Mouse (Mus musculus) limb, embryonic 12.5 days (tissue): ENCODE results near the gene Duox2. TPM values are rescaled to one million over a fixed set of nuclear protein-coding genes. Genes with fewer than 3 reads are reported as not detected.
A peak's percentile ranks its signal among the peaks of the same experiment; 100 is the strongest.

Experiments
- ATAC-seq: fragments of 200-750 bp; cut with Nextera tagmentation; 2 replicates; pipeline ENCODE4 v1.8.0; 2017; ENCODE audit warnings: low read depth, moderate TSS enrichment; ENCODE audit not compliant: insufficient number of reproducible peaks, insufficient read depth, low FRiP score, low TSS enrichment
- H3K27ac ChIP-seq: fragments of 300-500 bp; sonication (generic); 2 replicates; pipeline ENCODE4 v1.5.1; 2016; ENCODE audit warnings: mild to moderate bottlenecking, moderate library complexity
- H3K27me3 ChIP-seq: fragments of 300-500 bp; sonication (generic); 2 replicates; pipeline ENCODE4 v1.6.1; 2016; ENCODE audit warnings: mild to moderate bottlenecking, moderate library complexity
- H3K36me3 ChIP-seq: fragments of 300-500 bp; sonication (generic); 2 replicates; pipeline ENCODE4 v1.6.1; 2016; ENCODE audit warnings: mild to moderate bottlenecking, moderate library complexity
- H3K4me1 ChIP-seq: fragments of 300-500 bp; sonication (generic); replicated peaks from 2 replicates; pipeline ENCODE4 v1.6.1; 2016
- H3K4me2 ChIP-seq: fragments of 300-500 bp; sonication (generic); 2 replicates; pipeline ENCODE4 v1.6.1; 2016; ENCODE audit warnings: mild to moderate bottlenecking, moderate library complexity
- H3K4me3 ChIP-seq: fragments of 300-500 bp; sonication (generic); replicated peaks from 2 replicates; pipeline ENCODE4 v1.5.1; 2016; ENCODE audit warnings: mild to moderate bottlenecking
- H3K9ac ChIP-seq: fragments of 300-500 bp; sonication (generic); replicated peaks from 2 replicates; pipeline ENCODE4 v1.6.1; 2016; ENCODE audit warnings: mild to moderate bottlenecking, moderate library complexity
- H3K9me3 ChIP-seq: fragments of 300-500 bp; sonication (generic); 2 replicates; pipeline ENCODE4 v1.6.1; 2016; ENCODE audit warnings: mild to moderate bottlenecking, moderate library complexity
- WGBS: fragments of 180-500 bp; shearing (Covaris S2); methylation state at CpG from one replicate; pipeline ENCODE4 v1.1.7; 2016; 5-methylcytosine and 5-hydroxymethylcytosine counted together
- polyA plus RNA-seq: library from polyadenylated mRNA; unstranded; fragments of >200 nt; fragmentation: Nextera tagmentation; extraction: Ambion mirVana; gene quantifications from 2 replicates; pipeline ENCODE4 v1.2.1, GENCODE M21; 2016

Gene Duox2
- polyA plus RNA-seq, 1 experiment from 2014 or later = not detected

DNA sequence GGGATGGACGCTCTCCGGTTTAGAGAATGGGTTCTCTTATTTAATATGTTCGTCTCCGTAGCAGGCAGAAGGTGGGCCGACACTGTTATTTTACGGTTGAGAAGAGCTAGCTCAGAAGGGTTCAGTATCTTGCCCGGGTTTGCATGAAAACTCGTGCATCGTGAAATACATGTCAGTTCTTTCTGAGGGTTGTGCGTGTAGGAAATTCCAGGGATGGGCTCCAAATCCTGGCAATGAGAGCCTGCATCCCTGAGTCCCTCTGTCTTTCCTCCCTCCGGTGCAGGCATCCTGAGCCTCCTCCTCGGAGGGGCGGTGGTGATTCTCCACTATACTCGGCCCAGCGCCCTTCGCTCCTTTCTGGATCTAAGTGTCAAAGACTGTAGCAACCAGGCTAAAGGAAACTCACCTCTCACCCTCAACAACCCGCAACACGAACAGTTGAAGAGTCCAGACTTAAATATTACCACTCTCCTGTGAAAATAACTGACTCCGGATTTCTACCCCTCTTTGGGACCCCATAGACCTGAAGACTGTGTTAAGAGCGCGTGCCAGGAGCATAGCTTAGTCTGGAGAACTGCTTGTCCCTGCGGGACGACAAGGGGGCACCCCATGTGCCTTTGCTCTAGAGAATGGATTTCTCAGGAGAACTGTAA lies 3.8 kb upstream of the Duox2 start:
- ATAC-seq = no peak
- WGBS = 7% methylated on average over 23 of the region's 23 CpGs
- Histone ChIP-seq H3K36me3 (no peaks in the 10 kb centered on the region), H3K4me3 (peak overlapping the region; percentile 37), H3K9ac (0 out of 2 replicates have a peak overlapping the region, but pooled peaks have one; percentile 27), H3K9me3 (no peaks in the 10 kb centered on the region), H3K27me3 (peaks cover 99% of the 10 kb centered on the region), H3K4me1 (peaks cover 27% of the 10 kb centered on the region), H3K27ac (no peak overlapping the region), H3K4me2 (peak overlapping the region; percentile 72)

DNA sequence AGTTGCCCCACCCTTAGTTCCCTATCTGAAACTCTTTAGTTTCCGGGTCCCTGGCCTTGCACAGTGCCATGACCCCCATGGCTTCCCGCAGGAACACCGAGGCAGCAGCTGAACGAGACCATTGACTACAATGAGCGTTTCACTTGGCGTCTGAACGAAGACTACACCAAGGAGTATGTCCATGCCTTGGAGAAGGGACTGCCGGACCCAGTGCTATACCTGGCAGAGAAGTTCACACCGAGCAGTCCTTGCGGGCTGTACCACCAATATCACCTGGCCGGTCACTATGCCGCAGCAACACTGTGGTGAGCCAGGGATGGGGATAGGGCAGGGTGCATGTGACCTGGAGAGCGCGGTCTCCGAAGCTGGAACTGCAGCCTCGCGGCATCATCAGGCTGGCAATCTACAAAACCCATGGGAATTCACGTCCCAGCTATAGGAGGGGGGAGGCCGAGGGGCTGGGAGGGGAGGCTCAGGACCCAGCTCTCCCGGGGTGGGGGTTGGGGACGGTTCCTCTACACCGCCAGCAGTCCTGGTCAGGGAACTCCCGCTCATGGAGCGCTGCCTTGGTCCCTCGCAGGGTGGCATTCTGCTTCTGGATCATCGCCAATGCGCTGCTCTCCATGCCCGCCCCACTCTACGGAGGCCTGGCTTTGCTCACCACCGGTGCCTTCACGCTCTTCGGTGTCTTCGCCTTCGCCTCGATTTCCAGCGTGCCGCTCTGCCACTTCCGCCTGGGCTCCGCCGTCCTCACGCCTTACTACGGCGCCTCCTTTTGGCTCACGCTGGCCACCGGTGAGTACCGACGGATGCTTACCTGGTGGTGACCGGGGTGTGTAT lies 3.1 kb upstream of the Duox2 start:
- Histone ChIP-seq H3K27ac (no peak overlapping the region), H3K27me3 (peaks cover 99% of the 10 kb centered on the region), H3K9ac (0 out of 2 replicates have a peak overlapping the region, but pooled peaks have one; percentile 27), H3K4me2 (peak overlapping the region; percentile 72), H3K4me1 (peaks cover 27% of the 10 kb centered on the region), H3K9me3 (no peaks in the 10 kb centered on the region), H3K4me3 (peak overlapping the region; percentile 37), H3K36me3 (no peaks in the 10 kb centered on the region)
- under 1% methylated on average over 47 of the region's 48 CpGs for WGBS
- ATAC-seq = no peak

DNA sequence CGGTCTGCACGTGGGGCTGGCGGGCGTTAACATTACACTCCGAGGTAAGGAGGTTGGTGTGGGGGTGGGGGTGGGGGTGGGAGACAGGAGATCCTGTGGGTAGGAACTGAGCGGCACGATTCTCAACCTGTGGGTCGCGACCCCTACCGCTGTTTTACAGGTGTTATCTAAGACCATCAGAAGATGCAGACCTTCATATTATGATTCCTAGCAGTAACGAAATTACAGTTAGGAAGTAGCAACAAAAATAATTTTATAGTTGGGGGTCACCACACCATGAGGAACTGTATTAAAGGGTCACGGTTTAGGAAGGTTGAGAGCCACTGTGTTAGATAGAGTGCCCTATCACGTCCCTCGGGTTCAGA lies 2.4 kb upstream of the Duox2 start:
- Histone ChIP-seq H3K4me2 (peak overlapping the region; percentile 72), H3K36me3 (no peaks in the 10 kb centered on the region), H3K9ac (no peak overlapping the region), H3K4me3 (no peak overlapping the region), H3K4me1 (peaks cover 27% of the 10 kb centered on the region), H3K27ac (no peak overlapping the region), H3K27me3 (peaks cover 99% of the 10 kb centered on the region), H3K9me3 (no peaks in the 10 kb centered on the region)
- WGBS = 4% methylated on average over 14 of the region's 14 CpGs
- no peak for ATAC-seq

DNA sequence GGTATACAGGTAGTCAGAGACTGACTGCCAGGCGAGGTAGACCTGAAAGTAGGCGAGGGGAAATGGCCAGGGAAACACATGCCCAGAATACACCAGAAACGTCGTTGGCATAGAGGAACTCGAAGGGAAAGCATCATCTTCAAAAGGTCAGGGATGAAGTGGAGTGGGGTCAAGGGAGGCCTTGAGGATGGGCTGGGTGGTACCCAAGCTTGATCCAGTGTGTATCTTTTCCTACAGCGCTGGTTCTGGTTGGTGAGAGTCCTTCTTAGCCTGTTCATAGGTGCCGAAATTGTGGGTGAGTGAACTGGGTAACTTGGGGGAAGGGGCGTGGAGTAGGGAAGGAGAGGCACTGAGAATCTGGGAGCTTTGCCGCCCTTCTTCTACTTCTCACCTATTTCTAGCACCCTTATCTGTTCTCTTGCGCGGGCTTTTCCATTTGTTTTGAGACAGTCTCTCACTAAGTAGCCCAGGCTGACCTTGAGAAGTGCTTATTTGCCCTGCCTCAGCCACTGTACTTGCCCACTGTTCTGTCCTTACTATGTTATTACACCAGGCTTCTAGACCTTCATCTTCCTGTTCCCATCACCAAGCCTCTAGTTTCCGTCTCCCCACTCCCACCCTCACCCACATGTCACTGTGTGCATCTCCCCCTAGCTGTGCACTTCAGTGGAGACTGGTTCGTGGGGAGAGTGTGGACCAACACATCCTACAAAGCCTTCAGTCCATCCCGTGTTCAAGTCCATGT lies 1.8 kb upstream of the Duox2 start:
- Histone ChIP-seq H3K9ac (no peak overlapping the region), H3K4me2 (no peak overlapping the region), H3K36me3 (no peaks in the 10 kb centered on the region), H3K4me3 (no peak overlapping the region), H3K27me3 (peaks cover 99% of the 10 kb centered on the region), H3K9me3 (no peaks in the 10 kb centered on the region), H3K4me1 (peaks cover 27% of the 10 kb centered on the region), H3K27ac (no peak overlapping the region)
- ATAC-seq = no peak
- 11% methylated on average over 14 of the region's 14 CpGs for WGBS

DNA sequence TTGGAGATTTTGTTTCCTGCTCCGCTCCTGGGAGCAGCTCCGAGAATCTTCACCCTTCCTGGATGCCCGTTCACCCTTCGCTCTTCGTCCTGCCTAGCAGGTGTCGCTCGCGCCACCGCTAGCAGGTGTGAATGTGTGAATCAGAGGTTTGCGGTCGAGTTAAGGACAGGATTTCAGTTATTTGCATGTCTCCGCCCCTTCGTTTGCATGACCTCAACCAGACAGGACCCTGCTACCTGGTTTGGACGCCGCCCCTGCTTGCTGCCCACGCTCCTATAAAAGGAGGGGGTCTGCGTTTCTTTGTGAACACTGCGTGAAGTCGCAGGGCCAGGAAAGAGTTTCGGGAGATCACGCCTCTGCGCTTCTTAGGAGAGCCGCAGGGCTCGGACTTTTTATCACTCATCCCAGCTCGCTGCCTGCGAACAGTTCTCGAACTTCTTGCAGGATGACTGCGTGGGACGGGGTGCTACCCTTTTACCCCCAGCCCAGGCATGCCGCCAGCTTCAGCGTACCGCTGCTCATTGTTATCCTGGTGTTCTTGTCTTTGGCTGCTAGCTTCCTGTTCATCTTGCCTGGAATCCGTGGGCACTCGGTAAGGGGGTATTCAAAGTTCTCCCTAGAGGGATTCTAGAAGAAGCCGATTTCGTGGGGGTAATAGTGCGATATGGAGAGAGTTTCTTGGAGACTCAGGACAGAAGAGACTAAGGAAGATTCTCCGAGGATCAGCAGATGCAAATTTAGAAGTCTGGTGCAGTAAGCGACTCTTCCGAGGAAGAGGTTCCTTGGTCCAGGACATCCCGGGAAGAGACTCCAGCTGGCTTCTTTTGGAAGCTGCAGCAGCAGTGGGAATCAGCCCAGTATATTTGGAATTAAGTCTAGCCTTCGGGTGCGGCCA lies 594 bp upstream of the Duox2 start, which contains the start of gene Duoxa2:
Gene Duoxa2 (plus strand): TSS at position 305 of the 895 bp plus-strand sequence.
- Histone ChIP-seq H3K4me2 (peak within 1 kb of the TSS; percentile 55), H3K27me3 (peaks cover 99% of the 10 kb centered on the region), H3K4me3 (peak within 1 kb of the TSS; percentile 33), H3K36me3 (no peaks in the 10 kb centered on the region), H3K9me3 (no peaks in the 10 kb centered on the region), H3K4me1 (peaks cover 27% of the 10 kb centered on the region), H3K27ac (no peak within 1 kb of the TSS), H3K9ac (no peak within 1 kb of the TSS)
- no peak for ATAC-seq
- 2% methylated on average over 43 of the region's 43 CpGs for WGBS

DNA sequence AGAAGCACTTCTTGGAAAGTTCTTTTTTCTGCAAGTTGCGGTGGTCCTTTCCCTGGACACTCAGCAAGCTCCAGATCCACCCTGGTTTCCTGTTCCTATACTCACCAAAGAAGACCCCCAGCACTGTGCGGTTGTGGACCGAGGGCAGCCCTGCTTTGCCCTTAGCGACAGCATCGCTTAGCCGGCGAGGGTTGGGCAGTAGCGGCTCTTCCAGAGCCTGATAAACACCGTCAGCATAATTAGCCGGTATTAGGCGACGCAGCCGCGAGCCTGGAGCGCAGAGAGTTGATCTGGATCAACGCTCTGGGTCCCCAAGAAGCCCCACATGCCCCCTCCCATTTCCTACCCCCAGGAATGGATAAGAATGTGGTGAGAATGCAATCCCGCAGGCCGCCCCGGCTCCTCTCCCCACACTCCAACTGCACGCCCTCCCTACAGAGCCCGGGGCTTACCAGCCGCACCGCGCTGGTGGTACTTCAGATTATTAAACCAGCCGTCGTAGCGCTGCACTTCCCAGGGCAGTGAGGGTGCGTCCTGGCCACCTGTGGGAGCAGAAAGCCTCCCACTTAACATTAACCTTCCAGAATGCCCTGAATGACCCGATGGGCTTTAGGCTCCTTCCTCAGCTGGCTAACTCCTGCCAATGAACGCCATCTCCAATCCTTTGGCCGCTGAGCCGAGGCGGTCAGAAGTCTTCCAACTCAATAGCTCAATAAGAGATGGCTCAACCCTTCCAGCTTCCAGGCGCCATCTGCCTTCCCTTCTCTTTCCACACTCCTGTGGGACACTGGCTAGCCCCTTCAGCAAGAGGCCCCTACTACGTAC lies 766 bp downstream of the Duox2 start:
- Histone ChIP-seq H3K9me3 (no peaks in the 10 kb centered on the region), H3K36me3 (no peaks in the 10 kb centered on the region), H3K27ac (no peak overlapping the region), H3K9ac (no peak overlapping the region), H3K4me1 (peaks cover 27% of the 10 kb centered on the region), H3K27me3 (peaks cover 100% of the 10 kb centered on the region), H3K4me3 (peak overlapping the region; percentile 19), H3K4me2 (peak overlapping the region; percentile 26)
- WGBS = under 1% methylated on average over 35 of the region's 35 CpGs
- ATAC-seq = no peak

DNA sequence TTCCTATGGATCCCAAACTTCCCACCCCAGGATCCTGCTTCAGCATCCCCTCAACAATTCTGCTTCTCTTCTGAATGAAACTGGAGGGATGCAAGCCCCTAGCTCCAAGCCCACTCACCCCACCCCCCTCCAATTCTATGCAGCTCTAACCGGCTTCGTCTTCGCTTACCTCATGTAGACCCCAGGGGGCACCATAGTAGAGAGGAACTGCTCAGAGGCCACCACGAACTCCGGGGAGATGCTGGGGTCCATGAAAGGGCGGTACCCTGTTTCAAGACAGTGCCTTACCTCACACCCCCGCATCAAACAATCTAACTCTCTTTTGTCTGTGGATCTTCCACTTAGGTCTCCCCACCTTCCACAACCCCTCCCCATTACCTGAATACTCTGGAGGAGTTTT lies 3.3 kb downstream of the Duox2 start:
- no peak overlapping the region for H3K27ac ChIP-seq
- no peak overlapping the region for H3K4me2 ChIP-seq
- no peaks in the 10 kb centered on the region for H3K9me3 ChIP-seq
- H3K9ac ChIP-seq = no peak overlapping the region
- H3K4me3 ChIP-seq = no peak overlapping the region
- peaks cover 17% of the 10 kb centered on the region for H3K4me1 ChIP-seq
- WGBS = 7% methylated on average over 7 of the region's 7 CpGs
- H3K36me3 ChIP-seq = no peaks in the 10 kb centered on the region
- peaks cover 85% of the 10 kb centered on the region for H3K27me3 ChIP-seq
- ATAC-seq = no peak

DNA sequence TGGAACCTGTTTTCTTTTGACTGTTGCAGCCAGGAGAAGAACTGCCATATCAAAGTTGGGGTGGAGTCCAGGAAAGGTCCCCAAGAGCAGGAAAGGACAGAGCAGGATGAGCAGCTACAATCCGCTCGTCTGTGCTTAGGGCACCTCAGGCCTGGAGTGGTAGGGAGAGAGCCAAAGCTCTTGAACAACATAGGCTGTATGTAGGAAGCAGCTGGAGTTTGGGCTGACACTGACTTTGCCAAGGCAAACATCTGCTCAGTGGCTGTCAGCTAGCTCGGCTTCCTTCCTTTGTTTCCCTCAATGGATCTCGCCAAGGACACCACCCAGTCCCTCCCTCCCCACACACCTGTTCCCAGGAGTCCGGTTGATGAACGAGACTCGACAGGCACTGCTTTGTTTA lies 12.1 kb downstream of the Duox2 start:
- Histone ChIP-seq H3K4me1 (no peaks in the 10 kb centered on the region), H3K27ac (no peak overlapping the region), H3K27me3 (peaks cover 14% of the 10 kb centered on the region), H3K9ac (no peak overlapping the region), H3K4me3 (no peak overlapping the region), H3K36me3 (no peaks in the 10 kb centered on the region), H3K9me3 (no peaks in the 10 kb centered on the region), H3K4me2 (no peak overlapping the region)
- no peak for ATAC-seq
- 71% methylated on average over 7 of the region's 7 CpGs for WGBS

DNA sequence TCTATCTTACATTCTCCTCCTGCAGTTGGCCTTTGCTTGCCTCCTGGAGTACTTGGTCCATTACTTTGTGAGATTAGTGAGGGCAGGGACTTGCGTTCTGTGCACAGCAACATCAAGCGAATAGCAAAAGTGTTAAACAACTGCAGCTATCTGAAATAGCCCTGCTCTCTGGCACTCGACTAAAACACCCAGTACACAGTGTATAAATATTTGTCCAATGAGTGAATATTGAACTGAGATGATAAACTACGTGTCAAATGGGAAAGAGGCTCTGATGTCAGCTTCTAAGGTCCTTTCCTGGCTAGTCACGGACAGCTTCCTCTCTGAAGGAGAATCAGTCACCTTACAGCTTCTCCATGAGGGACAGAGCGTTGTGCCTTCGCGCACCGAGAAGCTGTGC lies 14.2 kb downstream of the Duox2 start:
- no peak for ATAC-seq
- no peak overlapping the region for H3K27ac ChIP-seq
- WGBS = 85% methylated on average over 9 of the region's 9 CpGs
- H3K4me3 ChIP-seq = no peak overlapping the region
- H3K4me1 ChIP-seq = no peaks in the 10 kb centered on the region
- H3K9me3 ChIP-seq = no peaks in the 10 kb centered on the region
- no peaks in the 10 kb centered on the region for H3K36me3 ChIP-seq
- no peak overlapping the region for H3K4me2 ChIP-seq
- peaks cover 3% of the 10 kb centered on the region; the same call in 1 of the 2 replicates for H3K27me3 ChIP-seq
- no peak overlapping the region for H3K9ac ChIP-seq

DNA sequence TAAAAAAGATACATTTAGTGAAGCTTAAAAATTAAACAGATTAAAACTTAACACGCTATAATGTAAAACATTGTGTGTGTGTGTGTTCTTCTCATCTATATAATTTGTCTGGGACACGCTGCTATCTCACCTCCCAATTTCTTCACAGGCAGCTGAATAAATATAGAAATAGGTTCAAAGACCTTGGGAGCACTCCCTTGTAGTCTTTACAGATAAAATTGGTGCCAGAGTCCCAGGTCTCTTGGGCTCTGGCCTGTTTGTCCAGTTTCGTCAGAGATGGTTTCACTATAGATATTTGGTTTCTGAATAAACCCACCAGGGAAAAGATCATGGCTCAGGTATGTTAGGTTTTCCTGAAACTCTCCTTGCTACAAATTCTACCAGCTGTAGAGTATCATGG lies 19.5 kb downstream of the Duox2 start:
- H3K9ac ChIP-seq = no peak overlapping the region
- ATAC-seq = no peak
- no peak overlapping the region for H3K4me2 ChIP-seq
- H3K4me1 ChIP-seq = no peaks in the 10 kb centered on the region
- no peaks in the 10 kb centered on the region for H3K27me3 ChIP-seq
- H3K4me3 ChIP-seq = no peak overlapping the region
- WGBS = 88% methylated on average over 3 of the region's 3 CpGs
- no peaks in the 10 kb centered on the region for H3K36me3 ChIP-seq
- no peak overlapping the region for H3K27ac ChIP-seq
- no peaks in the 10 kb centered on the region for H3K9me3 ChIP-seq
